Mouse (Mus musculus) CD4-positive helper T cell, adult 2 months (primary cell): Measurements from ENCODE around the gene Pjvk.
A peak's percentile ranks its signal among the peaks of the same experiment; 100 is the strongest.

Experiments used
- DNase-seq: peaks from one replicate; pipeline ENCODE4 v3.0.0-alpha.2; 2012; ENCODE audit warnings: low read depth, missing footprints, low spot score

The Pjvk gene

GRCm38 (mm10) chr2:76667200-76667599 lies 18.9 kb downstream of the Pjvk start:
- DNase-seq, result no peak

GRCm38 (mm10) chr2:76671641-76672040 lies 23.4 kb downstream of the Pjvk start:
- no peak for DNase-seq

- no peak for DNase-seq
These were observed 24.0 kb downstream of the Pjvk start for GRCm38 (mm10) chr2:76672134-76672745.

- DNase-seq, result peak; percentile 92
These were observed 24.7 kb downstream of the Pjvk start, which contains the start of gene Fkbp7 for GRCm38 (mm10) chr2:76672966-76673392. Gene Fkbp7, minus strand, starts transcription at chr2:76673116.

- DNase-seq, result peak; percentile 73
These were observed 25.3 kb downstream of the Pjvk start for GRCm38 (mm10) chr2:76673472-76674081.

GRCm38 (mm10) chr2:76674725-76675427 lies 26.6 kb downstream of the Pjvk start, which contains the start of gene Plekha3:
Gene Plekha3, plus strand, starts transcription at chr2:76675281.
- DNase-seq, result peak; percentile 84

GRCm38 (mm10) chr2:76675451-76675850 lies 27.2 kb downstream of the Pjvk start:
- no peak for DNase-seq

- no peak for DNase-seq
These were observed 27.7 kb downstream of the Pjvk start for GRCm38 (mm10) chr2:76675949-76676348.

- no peak for DNase-seq
These were observed 28.3 kb downstream of the Pjvk start for GRCm38 (mm10) chr2:76676401-76677226.

GRCm38 (mm10) chr2:76682301-76682700 lies 34.0 kb downstream of the Pjvk start:
- no peak for DNase-seq

- no peak for DNase-seq
These were observed 38.7 kb downstream of the Pjvk start for GRCm38 (mm10) chr2:76686986-76687385.

- no peak for DNase-seq
These were observed 39.3 kb downstream of the Pjvk start for GRCm38 (mm10) chr2:76687608-76688007.

GRCm38 (mm10) chr2:76688162-76688561 lies 39.9 kb downstream of the Pjvk start:
- DNase-seq, result no peak

GRCm38 (mm10) chr2:76690436-76691204 lies 42.3 kb downstream of the Pjvk start:
- DNase-seq, result no peak

- DNase-seq, result no peak
These were observed 45.5 kb downstream of the Pjvk start for GRCm38 (mm10) chr2:76693765-76694164.

- DNase-seq, result no peak
These were observed 47.0 kb downstream of the Pjvk start for GRCm38 (mm10) chr2:76695290-76695689.

- no peak for DNase-seq
These were observed 53.9 kb downstream of the Pjvk start for GRCm38 (mm10) chr2:76702188-76702587.

GRCm38 (mm10) chr2:76702751-76703150 lies 54.5 kb downstream of the Pjvk start:
- no peak for DNase-seq

- DNase-seq, result no peak
These were observed 57.4 kb downstream of the Pjvk start for GRCm38 (mm10) chr2:76705655-76706054.
